Mouse (Mus musculus) embryonic facial prominence, embryonic 10.5 days (tissue): Measurements from ENCODE around the gene Snapc4. TPM values are rescaled to one million over a fixed set of nuclear protein-coding genes. Genes with fewer than 3 reads are reported as not detected.

ENCODE experiments used
- DNase-seq: peaks from one replicate; pipeline ENCODE4 v3.0.0-alpha.2; 2017; ENCODE audit warnings: low spot score
- H3K27ac ChIP-seq: fragments of 300-500 bp; sonication (generic); replicated peaks from 2 replicates; pipeline ENCODE4 v1.5.1; 2016; ENCODE audit warnings: mild to moderate bottlenecking
- H3K27me3 ChIP-seq: fragments of 300-500 bp; sonication (generic); replicated peaks from 2 replicates; pipeline ENCODE4 v1.6.1; 2016; ENCODE audit warnings: low read depth, mild to moderate bottlenecking; ENCODE audit not compliant: poor library complexity, severe bottlenecking
- H3K36me3 ChIP-seq: fragments of 300-500 bp; sonication (generic); replicated peaks from 2 replicates; pipeline ENCODE4 v1.6.1; 2016; ENCODE audit warnings: mild to moderate bottlenecking, moderate library complexity
- H3K4me1 ChIP-seq: fragments of 300-500 bp; sonication (generic); 2 replicates; pipeline ENCODE4 v1.6.1; 2016
- H3K4me3 ChIP-seq: fragments of 300-500 bp; sonication (generic); 2 replicates; pipeline ENCODE4 v1.5.1; 2016; ENCODE audit warnings: mild to moderate bottlenecking, moderate library complexity
- H3K9me3 ChIP-seq: fragments of 300-500 bp; sonication (generic); 2 replicates; pipeline ENCODE4 v1.6.1; 2016; ENCODE audit warnings: mild to moderate bottlenecking
- WGBS: fragments of 180-500 bp; shearing (Covaris S2); methylation state at CpG from one replicate; pipeline ENCODE4 v1.1.7; 2016; 5-methylcytosine and 5-hydroxymethylcytosine counted together
- polyA plus RNA-seq: library from polyadenylated mRNA; unstranded; fragments of >200 nt; fragmentation: Nextera tagmentation; extraction: Ambion mirVana; gene quantifications from 2 replicates; pipeline ENCODE4 v1.2.1, GENCODE M21; 2016

The Snapc4 gene
- polyA plus RNA-seq, 1 experiment from 2014 or later: 39.3 TPM

- Histone ChIP-seq H3K9me3 (no peaks in the 10 kb centered on the region), H3K27me3 (no peaks in the 10 kb centered on the region; the same call in 1 of the 2 replicates), H3K4me3 (peak overlapping the region; percentile 92), H3K4me1 (peaks cover 51% of the 10 kb centered on the region), H3K27ac (peak overlapping the region; percentile 98), H3K36me3 (peaks cover 34% of the 10 kb centered on the region)
- WGBS: 3% methylated on average over 36 of the region's 36 CpGs
- no peak for DNase-seq
Measured at GRCm38 (mm10) chr2:26352291-26352910, 28.1 kb downstream of the Snapc4 start.

GRCm38 (mm10) chr2:26351358-26352290 is 28.8 kb downstream of the Snapc4 start, which contains the start of gene Dnlz:
Gene Dnlz (minus strand): TSS chr2:26352110.
- peak; percentile 94 for DNase-seq
- peaks cover 50% of the 10 kb centered on the region for H3K4me1 ChIP-seq
- no peaks in the 10 kb centered on the region; the same call in 1 of the 2 replicates for H3K27me3 ChIP-seq
- peaks cover 42% of the 10 kb centered on the region for H3K36me3 ChIP-seq
- 3% methylated on average over 62 of the region's 62 CpGs for WGBS
- peak within 1 kb of the TSS; percentile 98 for H3K27ac ChIP-seq
- H3K4me3 ChIP-seq: peak within 1 kb of the TSS; percentile 92
- H3K9me3 ChIP-seq: no peaks in the 10 kb centered on the region

- no peaks in the 10 kb centered on the region; the same call in 1 of the 2 replicates for H3K27me3 ChIP-seq
- H3K36me3 ChIP-seq: peaks cover 76% of the 10 kb centered on the region
- H3K4me3 ChIP-seq: no peak overlapping the region
- WGBS: 65% methylated on average over 6 of the region's 6 CpGs
- H3K27ac ChIP-seq: peak overlapping the region; percentile 14; the same call in 1 of the 2 replicates
- peak; percentile 35 for DNase-seq
- H3K4me1 ChIP-seq: peaks cover 45% of the 10 kb centered on the region
- H3K9me3 ChIP-seq: no peaks in the 10 kb centered on the region
Measured at GRCm38 (mm10) chr2:26348241-26348640, 32.2 kb downstream of the Snapc4 start.

- Histone ChIP-seq H3K4me3 (no peak overlapping the region), H3K27ac (no peak overlapping the region), H3K27me3 (no peaks in the 10 kb centered on the region), H3K4me1 (peaks cover 13% of the 10 kb centered on the region), H3K9me3 (no peaks in the 10 kb centered on the region), H3K36me3 (peaks cover 96% of the 10 kb centered on the region)
- DNase-seq: no peak
- WGBS: 76% methylated on average over 11 of the region's 11 CpGs
Measured at GRCm38 (mm10) chr2:26342609-26343490, 37.6 kb downstream of the Snapc4 start.

- peaks cover 5% of the 10 kb centered on the region; the same call in 1 of the 2 replicates for H3K4me1 ChIP-seq
- no peak overlapping the region for H3K27ac ChIP-seq
- H3K9me3 ChIP-seq: no peaks in the 10 kb centered on the region
- H3K27me3 ChIP-seq: no peaks in the 10 kb centered on the region
- no peak overlapping the region for H3K4me3 ChIP-seq
- no peak for DNase-seq
- H3K36me3 ChIP-seq: peaks cover 88% of the 10 kb centered on the region
- WGBS: 90% methylated on average over 10 of the region's 10 CpGs
Measured at GRCm38 (mm10) chr2:26342044-26342443, 38.4 kb downstream of the Snapc4 start.

GRCm38 (mm10) chr2:26341510-26341981 is 38.9 kb downstream of the Snapc4 start:
- WGBS: 98% methylated on average over 2 of the region's 2 CpGs
- H3K9me3 ChIP-seq: no peaks in the 10 kb centered on the region
- H3K27me3 ChIP-seq: no peaks in the 10 kb centered on the region
- no peak for DNase-seq
- no peak overlapping the region for H3K4me3 ChIP-seq
- peaks cover 83% of the 10 kb centered on the region for H3K36me3 ChIP-seq
- H3K4me1 ChIP-seq: peaks cover 4% of the 10 kb centered on the region; the same call in 1 of the 2 replicates
- no peak overlapping the region; the same call in 1 of the 2 replicates for H3K27ac ChIP-seq

GRCm38 (mm10) chr2:26339204-26339551 is 41.3 kb downstream of the Snapc4 start:
- no peak overlapping the region for H3K4me3 ChIP-seq
- no peak for DNase-seq
- H3K27ac ChIP-seq: no peak overlapping the region
- peaks cover 4% of the 10 kb centered on the region; the same call in 1 of the 2 replicates for H3K4me1 ChIP-seq
- H3K27me3 ChIP-seq: no peaks in the 10 kb centered on the region
- no peaks in the 10 kb centered on the region for H3K9me3 ChIP-seq
- 89% methylated on average over 5 of the region's 5 CpGs for WGBS
- peaks cover 59% of the 10 kb centered on the region for H3K36me3 ChIP-seq

GRCm38 (mm10) chr2:26338302-26339203 is 41.9 kb downstream of the Snapc4 start:
- H3K4me3 ChIP-seq: no peak overlapping the region
- no peak for DNase-seq
- 91% methylated on average over 10 of the region's 13 CpGs for WGBS
- H3K27ac ChIP-seq: no peak overlapping the region
- H3K27me3 ChIP-seq: no peaks in the 10 kb centered on the region
- no peaks in the 10 kb centered on the region for H3K9me3 ChIP-seq
- peaks cover 4% of the 10 kb centered on the region; the same call in 1 of the 2 replicates for H3K4me1 ChIP-seq
- peaks cover 53% of the 10 kb centered on the region for H3K36me3 ChIP-seq

- peaks cover 13% of the 10 kb centered on the region; the same call in 1 of the 2 replicates for H3K4me1 ChIP-seq
- no peaks in the 10 kb centered on the region for H3K27me3 ChIP-seq
- no peak overlapping the region for H3K4me3 ChIP-seq
- H3K27ac ChIP-seq: 0 out of 2 replicates have a peak overlapping the region, but pooled peaks have one; percentile 35
- no peaks in the 10 kb centered on the region for H3K9me3 ChIP-seq
- peaks cover 71% of the 10 kb centered on the region for H3K36me3 ChIP-seq
- no peak for DNase-seq
- 43% methylated on average over 6 of the region's 6 CpGs for WGBS
Measured at GRCm38 (mm10) chr2:26330702-26331101, 49.8 kb downstream of the Snapc4 start.

- DNase-seq: no peak
- H3K4me1 ChIP-seq: peaks cover 13% of the 10 kb centered on the region; the same call in 1 of the 2 replicates
- no peaks in the 10 kb centered on the region for H3K27me3 ChIP-seq
- H3K4me3 ChIP-seq: no peak overlapping the region
- no peaks in the 10 kb centered on the region for H3K9me3 ChIP-seq
- WGBS: 73% methylated on average over 4 of the region's 4 CpGs
- peaks cover 78% of the 10 kb centered on the region for H3K36me3 ChIP-seq
- 0 out of 2 replicates have a peak overlapping the region, but pooled peaks have one; percentile 35 for H3K27ac ChIP-seq
Measured at GRCm38 (mm10) chr2:26330056-26330468, 50.4 kb downstream of the Snapc4 start.

GRCm38 (mm10) chr2:26329402-26329801 is 51.1 kb downstream of the Snapc4 start:
- Histone ChIP-seq H3K27me3 (no peaks in the 10 kb centered on the region), H3K9me3 (no peaks in the 10 kb centered on the region), H3K4me1 (peaks cover 13% of the 10 kb centered on the region; the same call in 1 of the 2 replicates), H3K4me3 (no peak overlapping the region), H3K36me3 (peaks cover 84% of the 10 kb centered on the region), H3K27ac (no peak overlapping the region)
- 58% methylated on average over 8 of the region's 8 CpGs for WGBS
- peak; percentile 48 for DNase-seq
